Mouse (Mus musculus) brain, embryonic 14.5 days (tissue): ENCODE data around the gene Egln1.
A peak's percentile ranks its signal among the peaks of the same experiment; 100 is the strongest.

Source experiments
- CTCF ChIP-seq: fragments of 200-500 bp; IDR thresholded peaks from 2 replicates; pipeline ENCODE4 v1.5.1; 2012; ENCODE audit warnings: inconsistent platforms, mild to moderate bottlenecking, moderate library complexity, borderline replicate concordance; ENCODE audit not compliant: insufficient read depth, insufficient read length; ENCODE audit errors: extremely low read depth
- POLR2A ChIP-seq: fragments of 200-500 bp; IDR thresholded peaks from 2 replicates; pipeline ENCODE4 v1.6.1; 2012; ENCODE audit warnings: mild to moderate bottlenecking, inconsistent platforms, borderline replicate concordance; ENCODE audit not compliant: poor library complexity, insufficient read depth, insufficient read length, severe bottlenecking; ENCODE audit errors: extremely low read depth

GRCm38 (mm10) chr8:124862321-124863162 is 86.6 kb downstream of the Egln1 start, which contains the start of the genes Gnpat and 2810004N23Rik:
- TF ChIP-seq CTCF, result no peak
- peak; percentile 97 for TF ChIP-seq POLR2A
